Mouse (Mus musculus): ENCODE measurements at regions not wholly inside any gene's neighbourhood (a gene's known extent, or its start where the extent isn't known, plus 50 kb on each side); places are given as distances from the start of the nearest gene placed in this dataset.

- no peak for ATAC-seq (replicated peaks in 1 of 2; ENCODE audit: insufficient read depth in 1 of 2, low FRiP score in 2 of 2, low TSS enrichment in 1 of 2, low read depth in 1 of 2, poor library complexity in 2 of 2, severe bottlenecking in 2 of 2)
Measured at GRCm38 (mm10) chr16:88412287-88412686, 94.5 kb downstream of the Cldn17 start.

- no peak for ATAC-seq (replicated peaks in 1 of 2; ENCODE audit: insufficient read depth in 1 of 2, low FRiP score in 2 of 2, low TSS enrichment in 1 of 2, low read depth in 1 of 2, poor library complexity in 2 of 2, severe bottlenecking in 2 of 2)
Measured at GRCm38 (mm10) chr16:88408144-88408543, 98.6 kb downstream of the Cldn17 start.

GRCm38 (mm10) chr16:88404331-88404730 lies 102.4 kb downstream of the Cldn17 start:
- ATAC-seq (replicated peaks in 1 of 2; ENCODE audit: insufficient read depth in 1 of 2, low FRiP score in 2 of 2, low TSS enrichment in 1 of 2, low read depth in 1 of 2, poor library complexity in 2 of 2, severe bottlenecking in 2 of 2): no peak

DNA sequence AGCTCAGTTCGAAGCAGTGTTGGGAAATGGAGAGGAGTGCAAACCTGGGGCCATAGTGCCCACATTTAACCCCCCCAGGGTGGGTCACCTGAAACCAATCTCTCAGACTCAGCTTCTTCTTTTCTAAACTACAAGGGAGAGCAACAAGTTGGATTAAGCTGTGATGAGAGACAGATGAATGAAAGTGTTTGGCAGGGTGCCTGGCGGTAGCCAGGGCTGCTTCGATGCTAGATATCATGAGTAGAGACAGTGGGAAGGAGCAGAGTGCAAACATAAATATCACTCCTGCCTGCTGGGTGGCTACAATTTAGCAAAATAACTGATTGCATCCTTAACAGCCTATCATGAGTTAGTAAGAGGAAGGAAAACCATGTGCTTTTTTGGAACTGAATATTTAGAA lies 106.9 kb downstream of the Cldn17 start:
- ATAC-seq (replicated peaks in 1 of 2; ENCODE audit: insufficient read depth in 1 of 2, low FRiP score in 2 of 2, low TSS enrichment in 1 of 2, low read depth in 1 of 2, poor library complexity in 2 of 2, severe bottlenecking in 2 of 2): no peak

DNA sequence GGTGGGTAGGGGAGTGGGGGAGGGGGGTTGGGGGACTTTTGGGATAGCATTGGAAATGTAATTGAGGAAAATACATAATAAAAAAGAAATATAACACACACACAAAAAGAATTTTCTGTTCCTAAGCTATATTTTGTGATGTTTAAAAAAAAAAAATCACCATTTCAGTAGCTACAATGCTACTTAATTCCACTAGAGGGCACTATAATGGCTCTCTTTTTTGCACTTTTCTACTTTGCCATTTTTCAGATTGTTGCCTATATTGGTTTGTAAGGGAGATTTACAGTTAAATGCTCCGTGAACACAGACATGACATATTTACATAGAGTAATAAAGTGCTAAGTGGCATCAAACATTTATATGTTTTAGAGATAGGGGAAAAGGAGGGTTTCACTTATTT lies 102.7 kb upstream of the Grik1 start:
- ATAC-seq (replicated peaks in 1 of 2; ENCODE audit: insufficient read depth in 1 of 2, low FRiP score in 2 of 2, low TSS enrichment in 1 of 2, low read depth in 1 of 2, poor library complexity in 2 of 2, severe bottlenecking in 2 of 2): no peak

GRCm38 (mm10) chr16:88381605-88382279 lies 91.7 kb upstream of the Grik1 start:
- ATAC-seq (replicated peaks in 1 of 2; ENCODE audit: insufficient read depth in 1 of 2, low FRiP score in 2 of 2, low TSS enrichment in 1 of 2, low read depth in 1 of 2, poor library complexity in 2 of 2, severe bottlenecking in 2 of 2): no peak

DNA sequence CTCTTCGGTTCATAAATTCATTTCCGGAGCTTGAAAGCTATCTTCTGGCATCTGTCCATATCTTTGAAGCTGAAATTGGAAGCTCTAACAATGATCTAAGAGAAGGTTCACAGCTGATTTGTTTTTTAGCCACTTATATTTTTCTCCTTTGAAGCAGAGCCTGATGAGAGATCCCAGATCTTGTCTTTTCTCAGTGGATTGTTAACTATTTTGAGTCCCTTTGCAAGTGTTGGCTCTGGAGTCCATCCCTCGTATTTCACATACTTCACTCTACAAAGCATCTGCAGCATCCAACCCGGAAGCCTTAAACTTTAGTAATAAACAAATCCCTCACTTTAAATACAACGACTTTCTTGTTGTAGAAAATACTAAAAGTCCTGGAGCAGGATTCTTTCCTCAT lies 85.6 kb upstream of the Grik1 start:
- no peak for ATAC-seq (replicated peaks in 1 of 2; ENCODE audit: insufficient read depth in 1 of 2, low FRiP score in 2 of 2, low TSS enrichment in 1 of 2, low read depth in 1 of 2, poor library complexity in 2 of 2, severe bottlenecking in 2 of 2)

- ATAC-seq (replicated peaks in 1 of 2; ENCODE audit: insufficient read depth in 1 of 2, low FRiP score in 2 of 2, low TSS enrichment in 1 of 2, low read depth in 1 of 2, poor library complexity in 2 of 2, severe bottlenecking in 2 of 2): no peak
Measured at GRCm38 (mm10) chr16:88374612-88375011, 84.5 kb upstream of the Grik1 start.

GRCm38 (mm10) chr16:88372034-88372433 lies 82.0 kb upstream of the Grik1 start:
- peak; percentile 60 to 87; a peak in 3 of 4 replicates for ATAC-seq (replicated peaks in 1 of 2; ENCODE audit: insufficient read depth in 1 of 2, low FRiP score in 2 of 2, low TSS enrichment in 1 of 2, low read depth in 1 of 2, poor library complexity in 2 of 2, severe bottlenecking in 2 of 2)

GRCm38 (mm10) chr16:88368146-88368545 lies 78.1 kb upstream of the Grik1 start:
- no peak for ATAC-seq (replicated peaks in 1 of 2; ENCODE audit: insufficient read depth in 1 of 2, low FRiP score in 2 of 2, low TSS enrichment in 1 of 2, low read depth in 1 of 2, poor library complexity in 2 of 2, severe bottlenecking in 2 of 2)

GRCm38 (mm10) chr16:88367162-88367561 lies 77.1 kb upstream of the Grik1 start:
- no peak for ATAC-seq (replicated peaks in 1 of 2; ENCODE audit: insufficient read depth in 1 of 2, low FRiP score in 2 of 2, low TSS enrichment in 1 of 2, low read depth in 1 of 2, poor library complexity in 2 of 2, severe bottlenecking in 2 of 2)

- ATAC-seq (replicated peaks in 1 of 2; ENCODE audit: insufficient read depth in 1 of 2, low FRiP score in 2 of 2, low TSS enrichment in 1 of 2, low read depth in 1 of 2, poor library complexity in 2 of 2, severe bottlenecking in 2 of 2): no peak
Measured at GRCm38 (mm10) chr16:88360081-88360480, 70.0 kb upstream of the Grik1 start.

Data from hematopoietic stem cell, adult 5-6 weeks (primary cell).